Comparison of ENCODE assay signal across 19 mouse cellular contexts in the genomic region with DNA sequence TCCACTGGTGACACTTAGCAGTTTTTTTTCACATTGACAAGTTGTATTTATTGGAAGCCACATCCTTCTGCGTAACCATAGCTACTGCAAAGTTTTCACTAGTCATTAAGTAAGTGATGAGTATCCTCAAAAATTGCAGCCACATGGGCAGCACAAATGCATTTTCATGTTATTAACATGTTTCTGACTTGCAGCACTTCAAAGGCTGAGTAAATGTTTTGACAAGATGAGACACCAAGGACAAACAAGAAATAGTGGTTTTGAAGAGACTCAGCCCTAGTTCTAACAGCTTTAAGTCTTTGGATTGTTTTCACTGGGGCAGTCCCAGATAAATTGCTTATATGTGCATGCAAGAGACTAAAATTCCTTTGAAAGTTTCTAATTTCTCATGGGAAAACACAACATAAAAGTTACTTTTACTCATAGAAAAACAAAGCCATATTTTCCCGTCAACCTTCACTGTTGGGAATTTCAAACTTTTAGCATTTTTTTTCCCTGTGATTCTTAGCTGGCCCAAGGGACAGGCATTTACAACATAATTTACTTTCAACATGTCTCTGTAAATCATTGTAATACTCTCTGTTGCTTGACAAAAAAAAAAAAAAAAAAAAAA.
DNase-seq lines count a peak whose midpoint lies in the region; ATAC-seq and TF ChIP-seq lines count a peak whose summit lies in the region.
"Had no signal": no experiment of that assay in that cellular context is flagged by ENCODE, and none has a peak within 500 bp of the region (broad histone marks: within the 10 kb centered on the region; RNA-seq: fewer than 3 reads in every experiment).

No protein-coding gene starts in this region.

- H3K36me3 ChIP-seq in lung, embryonic 14.5 days (ENCODE audit: insufficient read depth): no peaks in the 10 kb centered on the region
- H3K36me3 ChIP-seq in embryonic facial prominence, embryonic 14.5 days (ENCODE audit: control insufficient read depth, insufficient read depth, low read length): no peaks in the 10 kb centered on the region
- H3K36me3 ChIP-seq: G1E; limb, embryonic 12.5 days; liver, embryonic 13.5 days; midbrain, embryonic 12.5 days had no signal

- no peaks in the 10 kb centered on the region for H3K4me1 ChIP-seq in lung, embryonic 14.5 days (ENCODE audit: insufficient read depth)
- no peaks in the 10 kb centered on the region for H3K4me1 ChIP-seq in embryonic facial prominence, embryonic 14.5 days (ENCODE audit: control insufficient read depth, insufficient read depth, low read length)
- H3K4me1 ChIP-seq: liver, embryonic 13.5 days; midbrain, embryonic 12.5 days had no signal

- H3K4me2 ChIP-seq in lung, embryonic 14.5 days: no peak overlapping the region
- H3K4me2 ChIP-seq in embryonic facial prominence, embryonic 14.5 days (ENCODE audit: low read depth, low read length): no peak overlapping the region
- H3K4me2 ChIP-seq: limb, embryonic 12.5 days; liver, embryonic 13.5 days; midbrain, embryonic 12.5 days had no signal

- TF ChIP-seq POLR2A in brain, embryonic 14.5 days (IDR thresholded peaks at IDR 0.05; ENCODE audit: borderline replicate concordance, extremely low read depth, insufficient read depth, insufficient read length, poor library complexity, severe bottlenecking): no peak

- ATAC-seq in lung, embryonic 14.5 days (ENCODE audit: insufficient read depth): peak; percentile 86
- ATAC-seq in embryonic facial prominence, embryonic 14.5 days (ENCODE audit: low read depth): no peak
- ATAC-seq: forebrain, embryonic 14.5 days had no signal

- no peaks in the 10 kb centered on the region for H3K27me3 ChIP-seq in lung, embryonic 14.5 days (ENCODE audit: insufficient read depth, low read length)
- H3K27me3 ChIP-seq in embryonic facial prominence, embryonic 14.5 days (replicated peaks; ENCODE audit: control insufficient read depth, insufficient read depth, low read length): no peaks in the 10 kb centered on the region
- H3K27me3 ChIP-seq: limb, embryonic 12.5 days; liver, embryonic 13.5 days; midbrain, embryonic 12.5 days had no signal

- WGBS in lung, embryonic 14.5 days: 42% methylated on average over 2 of the region's 2 CpGs
- 40% methylated on average over 2 of the region's 2 CpGs for WGBS in embryonic facial prominence, embryonic 14.5 days

- H3K27ac ChIP-seq in gastrocnemius, adult 2 months: peak overlapping the region; percentile 38; the same call in 1 of the 2 replicates
- peak overlapping the region; percentile 51 for H3K27ac ChIP-seq in lung, embryonic 14.5 days (ENCODE audit: low read depth)
- no peak overlapping the region for H3K27ac ChIP-seq in embryonic facial prominence, embryonic 14.5 days (replicated peaks; ENCODE audit: low read depth, low read length)
- H3K27ac ChIP-seq: limb, embryonic 12.5 days; liver, embryonic 13.5 days; midbrain, embryonic 12.5 days; stomach, postnatal 0 days had no signal

- H3K9ac ChIP-seq in lung, embryonic 14.5 days: no peak overlapping the region
- no peak overlapping the region for H3K9ac ChIP-seq in embryonic facial prominence, embryonic 14.5 days (ENCODE audit: low read depth, low read length)
- H3K9ac ChIP-seq: limb, embryonic 12.5 days; liver, embryonic 13.5 days; midbrain, embryonic 12.5 days had no signal

- DNase-seq in gastrocnemius, adult 2 months: no peak
- DNase-seq in gastrocnemius, postnatal 4 days (ENCODE audit: low spot score in 2 of 2): no peak
- DNase-seq in lung, embryonic 14.5 days: peak; percentile 88
- no peak for DNase-seq in lung, adult 18-20 months
- DNase-seq in brain, embryonic 14.5 days (ENCODE audit: low read depth): peak; percentile 16
- DNase-seq in embryonic facial prominence, embryonic 14.5 days (ENCODE audit: low spot score): peak; percentile 31
- DNase-seq in layer of hippocampus, adult 9-11 months: no peak
- no peak for DNase-seq in urinary bladder, adult 2 months (ENCODE audit: low spot score)
- DNase-seq: adrenal gland, postnatal 36 days; cerebellum, adult 9-10 months; gastrocnemius, postnatal 14 days; liver, embryonic 13.5 days; retina, postnatal 1 day; right cerebral cortex, postnatal 4 days had no signal

- intact Hi-C loops in gastrocnemius, adult 2 months (cut with DNase I): no loop called here

- H3K9me3 ChIP-seq in lung, embryonic 14.5 days (ENCODE audit: low read depth, low read length): no peaks in the 10 kb centered on the region
- H3K9me3 ChIP-seq in embryonic facial prominence, embryonic 14.5 days (ENCODE audit: control insufficient read depth, low read length): no peaks in the 10 kb centered on the region
- H3K9me3 ChIP-seq: G1E; liver, embryonic 13.5 days; midbrain, embryonic 12.5 days had no signal

- no peak for TF ChIP-seq CTCF in gastrocnemius, adult 2 months (IDR thresholded peaks at IDR 0.05)
- no peak for TF ChIP-seq CTCF in lung, embryonic 14.5 days (IDR thresholded peaks at IDR 0.05; ENCODE audit: low read depth)
- no peak for TF ChIP-seq CTCF in brain, embryonic 14.5 days (IDR thresholded peaks at IDR 0.05; ENCODE audit: borderline replicate concordance, extremely low read depth, insufficient read depth, insufficient read length)

- no peak overlapping the region for H3K4me3 ChIP-seq in gastrocnemius, adult 2 months
- no peak overlapping the region for H3K4me3 ChIP-seq in lung, embryonic 14.5 days (ENCODE audit: low read depth, low read length)
- H3K4me3 ChIP-seq in embryonic facial prominence, embryonic 14.5 days (ENCODE audit: low read depth, low read length): no peak overlapping the region
- H3K4me3 ChIP-seq: limb, embryonic 12.5 days; liver, embryonic 13.5 days; midbrain, embryonic 12.5 days had no signal

Comparison
In these comparisons a context has a peak if more than half of its experiments do, and no peak if none do; other contexts are left out.
1. DNase-seq: peak in lung, embryonic 14.5 days (single experiment), brain, embryonic 14.5 days (single experiment) and embryonic facial prominence, embryonic 14.5 days (single experiment); none in gastrocnemius, adult 2 months (single experiment), gastrocnemius, postnatal 4 days (0 of 2), lung, adult 18-20 months (0 of 2), layer of hippocampus, adult 9-11 months (single experiment) and urinary bladder, adult 2 months (single experiment).